Mouse (Mus musculus): ENCODE measurements around the gene Plxnc1.

DNA sequence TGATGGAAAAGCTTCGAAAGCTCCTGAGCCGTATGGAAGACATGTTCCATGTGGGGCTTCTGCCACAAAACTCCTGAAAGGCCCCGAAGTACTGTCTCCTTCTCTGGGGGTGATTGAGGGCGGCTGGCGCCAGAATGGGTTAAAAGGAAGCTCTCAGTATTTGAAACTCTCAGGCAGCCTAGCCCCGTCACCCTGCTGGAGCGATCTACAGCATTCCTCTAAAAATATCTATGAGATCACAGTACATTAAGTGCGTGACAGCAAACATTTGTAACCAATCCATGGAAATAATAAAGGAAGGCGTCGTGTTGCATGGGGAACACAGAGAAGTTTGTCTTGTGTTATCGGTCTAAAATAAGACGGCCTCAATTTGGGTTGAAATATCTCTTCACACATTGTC lies 118.2 kb downstream of the Plxnc1 start:
- TF ChIP-seq POLR2A (IDR thresholded peaks at IDR 0.05; ENCODE audit: low read depth, low read length) (no peak), CTCF (IDR thresholded peaks at IDR 0.05; ENCODE audit: extremely low read depth, insufficient read depth, insufficient read length, insufficient replicate concordance) (no peak)

Data from spleen, adult 2 months (tissue).